Mouse (Mus musculus) embryonic fibroblast, embryonic 13.5 days (primary cell): Measurements from ENCODE around the gene Evc2.

ENCODE experiments used
- CTCF ChIP-seq: IDR thresholded peaks from 2 replicates; pipeline ENCODE4 v1.5.1; 2011; ENCODE audit warnings: mild to moderate bottlenecking, control low read depth, low read length, moderate library complexity, borderline replicate concordance; ENCODE audit not compliant: insufficient read depth
- POLR2A ChIP-seq: IDR thresholded peaks from 2 replicates; pipeline ENCODE4 v1.6.1; 2011; ENCODE audit warnings: low read depth, mild to moderate bottlenecking, control low read depth, low read length, moderate library complexity

DNA sequence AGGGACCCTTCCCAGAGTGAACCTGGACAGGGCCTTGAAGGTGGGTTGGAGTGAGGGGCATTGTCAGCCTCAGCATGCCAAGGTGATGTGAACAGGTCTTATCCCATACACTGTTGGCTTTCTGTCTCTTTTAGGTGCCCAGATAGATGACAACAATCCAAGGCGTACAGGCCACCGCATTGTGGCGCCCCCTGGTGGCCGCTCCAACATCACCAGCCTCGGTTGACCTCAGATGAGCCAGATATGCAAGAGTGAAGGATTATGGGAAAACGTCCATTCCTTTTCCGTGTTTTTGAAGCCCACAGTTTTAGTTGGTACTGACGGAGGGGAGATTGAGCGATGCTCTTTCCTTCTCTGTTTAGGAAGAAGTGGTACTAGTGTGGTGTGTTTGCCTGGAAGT, 47.3 kb upstream of the Evc2 start:
- TF ChIP-seq POLR2A, result no peak
- peak; percentile 36; the same call in 1 of the 2 replicates for TF ChIP-seq CTCF
